Mouse (Mus musculus) ovary, adult 18-20 months (tissue): ENCODE results near the gene Metap1.

Experiments used
- DNase-seq: peaks from one replicate; pipeline ENCODE4 v3.0.0; 2022; ENCODE audit warnings: low spot score, mixed read lengths

Metap1 gene

GRCm38 (mm10) chr3:138452169-138452568 lies 37.1 kb downstream of the Metap1 start:
- DNase-seq = no peak

- no peak for DNase-seq
These were observed 41.0 kb downstream of the Metap1 start for GRCm38 (mm10) chr3:138448077-138448860.

- no peak for DNase-seq
These were observed 45.9 kb downstream of the Metap1 start for GRCm38 (mm10) chr3:138443465-138443771.

GRCm38 (mm10) chr3:138442612-138443464 lies 46.5 kb downstream of the Metap1 start, which contains the start of gene Adh5:
Gene Adh5 (plus strand): TSS chr3:138443093.
- DNase-seq = peak; percentile 84

- no peak for DNase-seq
These were observed 47.1 kb downstream of the Metap1 start for GRCm38 (mm10) chr3:138442203-138442602.

- DNase-seq = no peak
These were observed 50.6 kb downstream of the Metap1 start for GRCm38 (mm10) chr3:138438716-138439115.

GRCm38 (mm10) chr3:138431835-138432234 lies 57.5 kb downstream of the Metap1 start:
- DNase-seq = no peak

GRCm38 (mm10) chr3:138430360-138430976 lies 58.8 kb downstream of the Metap1 start:
- no peak for DNase-seq

GRCm38 (mm10) chr3:138424247-138424646 lies 65.1 kb downstream of the Metap1 start:
- DNase-seq = no peak

- no peak for DNase-seq
These were observed 65.7 kb downstream of the Metap1 start for GRCm38 (mm10) chr3:138423664-138424063.

- DNase-seq = no peak
These were observed 68.9 kb downstream of the Metap1 start for GRCm38 (mm10) chr3:138420385-138420784.

GRCm38 (mm10) chr3:138419369-138419768 lies 69.9 kb downstream of the Metap1 start:
- no peak for DNase-seq

GRCm38 (mm10) chr3:138415121-138415690 lies 74.1 kb downstream of the Metap1 start, which contains the start of gene Adh4:
Gene Adh4 (plus strand): TSS chr3:138415466.
- DNase-seq = no peak

GRCm38 (mm10) chr3:138410211-138410610 lies 79.1 kb downstream of the Metap1 start:
- no peak for DNase-seq

- no peak for DNase-seq
These were observed 79.7 kb downstream of the Metap1 start for GRCm38 (mm10) chr3:138409585-138409984.
